Mouse (Mus musculus) lung, adult 2 months (tissue): Measurements from ENCODE around the gene Pes1.

ENCODE experiments used
- CTCF ChIP-seq: fragments of 200-500 bp; IDR thresholded peaks from 2 replicates; pipeline ENCODE4 v1.5.1; 2011; ENCODE audit warnings: mild to moderate bottlenecking, low read length, control low read depth; ENCODE audit not compliant: insufficient read depth
- POLR2A ChIP-seq: fragments of 200-500 bp; IDR thresholded peaks from 2 replicates; pipeline ENCODE4 v1.6.1; 2011; ENCODE audit warnings: low read depth, mild to moderate bottlenecking, control low read depth, low read length, borderline replicate concordance; ENCODE audit errors: extremely low read depth

DNA sequence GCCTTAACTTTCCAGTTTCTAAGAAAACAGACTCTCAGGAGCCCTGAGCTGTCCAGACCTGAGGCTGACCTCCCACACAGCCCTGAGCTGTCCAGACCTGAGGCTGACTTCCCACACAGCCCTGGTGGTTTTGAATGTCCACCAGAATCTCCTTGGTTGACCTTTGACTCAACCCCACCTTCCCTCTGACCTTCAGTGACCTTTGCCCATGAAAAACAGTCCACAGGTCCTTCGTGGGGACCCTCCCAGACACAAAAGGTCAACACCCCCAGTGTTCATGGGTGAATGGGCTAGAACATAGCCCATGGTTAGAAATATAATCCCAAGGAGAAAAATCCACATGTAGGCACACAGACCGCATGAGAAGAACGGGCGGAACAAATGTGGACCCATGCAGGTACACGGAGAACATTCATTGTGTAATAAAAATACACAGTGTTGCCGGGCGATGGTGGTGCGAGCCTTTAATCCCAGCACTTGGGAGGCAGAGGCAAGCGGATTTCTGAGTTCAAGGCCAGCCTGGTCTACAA, 30.0 kb upstream of the Pes1 start:
- TF ChIP-seq CTCF = no peak
- TF ChIP-seq POLR2A = no peak
